Mouse (Mus musculus): ENCODE measurements at regions not wholly inside any gene's neighbourhood (a gene's known extent, or its start where the extent isn't known, plus 50 kb on each side); places are given as distances from the start of the nearest gene placed in this dataset.

DNA sequence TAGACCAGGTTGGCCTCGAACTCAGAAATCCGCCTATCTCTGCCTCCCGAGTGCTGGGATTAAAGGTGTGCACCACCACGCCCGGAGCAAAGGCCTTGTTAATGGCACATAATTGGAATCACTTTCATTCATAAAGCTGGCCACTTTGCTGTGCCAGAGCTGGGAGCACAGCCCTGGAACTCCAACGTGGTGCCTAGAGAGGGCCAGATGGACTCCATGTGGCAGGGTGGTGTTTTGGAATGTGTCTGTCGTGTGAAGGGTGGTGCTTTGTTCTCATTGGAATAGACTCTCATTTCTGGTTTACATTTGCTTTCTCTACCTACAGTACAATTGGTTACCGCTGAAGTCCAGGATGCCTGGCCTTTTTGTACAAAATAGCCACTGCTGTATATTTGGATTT, 150.2 kb downstream of the Cartpt start:
- TF ChIP-seq CTCF (IDR thresholded peaks at IDR 0.05; ENCODE audit: control insufficient read depth, insufficient read depth, insufficient replicate concordance, low read depth, low read length) = no peak
- TF ChIP-seq POLR2A (IDR thresholded peaks at IDR 0.05; ENCODE audit: control insufficient read depth, low read depth, low read length) = no peak

Data from testis, adult 2 months (tissue).